Mouse (Mus musculus): Measurements from ENCODE around the gene Shisa8. TPM values are rescaled to one million over a fixed set of nuclear protein-coding genes. Genes with fewer than 3 reads are reported as not detected.

Shisa8 gene
- polyA plus RNA-seq (2012) = not detected in 2 replicates

GRCm38 (mm10) chr15:82212752-82213063 lies at the start of gene Shisa8:
Gene Shisa8 (minus strand): TSS chr15:82212815.
- no peak for TF ChIP-seq GATA1 (IDR thresholded peaks at IDR 0.05; ENCODE audit: low read length)

GRCm38 (mm10) chr15:82259510-82259909 lies 46.9 kb upstream of the Shisa8 start:
- TF ChIP-seq GATA1 (IDR thresholded peaks at IDR 0.05; ENCODE audit: low read length) = no peak

DNA sequence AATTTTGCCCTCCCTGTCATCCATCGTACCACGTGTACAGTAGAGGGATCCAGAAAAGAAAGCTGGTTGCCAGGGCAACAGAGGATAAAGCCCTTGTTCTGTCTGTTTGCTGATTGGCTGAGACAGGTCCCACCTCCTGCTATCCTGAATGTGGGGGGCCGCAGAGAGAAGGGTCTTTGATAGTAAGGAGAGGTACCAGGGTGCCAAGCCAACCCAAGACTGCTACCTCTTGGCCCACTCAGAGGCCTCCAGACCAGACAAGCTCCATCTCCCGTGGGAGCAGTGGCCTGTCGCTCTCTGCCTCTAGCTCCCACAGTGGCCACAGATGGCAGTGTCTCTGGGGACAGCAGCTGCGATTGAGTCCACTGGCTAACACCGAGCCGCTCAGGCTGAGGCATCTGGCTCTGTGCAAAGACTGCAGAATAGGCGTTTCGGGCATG lies 43.3 kb upstream of the Shisa8 start:
- no peak for TF ChIP-seq GATA1 (IDR thresholded peaks at IDR 0.05; ENCODE audit: low read length)

- TF ChIP-seq GATA1 (IDR thresholded peaks at IDR 0.05; ENCODE audit: low read length) = no peak
Observed at GRCm38 (mm10) chr15:82255248-82255647, 42.6 kb upstream of the Shisa8 start.

- no peak for TF ChIP-seq GATA1 (IDR thresholded peaks at IDR 0.05; ENCODE audit: low read length)
Observed at GRCm38 (mm10) chr15:82252097-82252496, 39.5 kb upstream of the Shisa8 start, which contains the start of gene 1500009C09Rik. Gene 1500009C09Rik (plus strand): TSS chr15:82252397.

DNA sequence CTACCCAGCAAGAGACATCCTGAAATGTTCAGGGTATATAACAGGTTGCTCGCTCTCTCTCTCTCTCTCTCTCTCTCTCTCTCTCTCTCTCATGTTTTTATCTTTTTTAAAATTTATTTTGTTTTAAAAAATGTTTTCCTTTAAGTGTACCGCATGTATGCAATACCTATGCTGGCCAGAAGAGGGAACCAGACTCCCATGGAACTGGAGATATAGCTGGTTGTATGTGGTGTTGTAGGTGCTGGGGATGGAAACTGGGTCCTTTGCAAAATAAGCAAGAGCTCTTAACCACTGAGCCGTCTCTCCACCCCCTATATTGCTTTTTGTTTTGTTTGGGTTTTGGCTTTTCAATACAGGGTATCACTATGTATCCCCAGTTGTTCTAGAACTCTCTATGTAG lies 39.0 kb upstream of the Shisa8 start:
- no peak for TF ChIP-seq GATA1 (IDR thresholded peaks at IDR 0.05; ENCODE audit: low read length)

DNA sequence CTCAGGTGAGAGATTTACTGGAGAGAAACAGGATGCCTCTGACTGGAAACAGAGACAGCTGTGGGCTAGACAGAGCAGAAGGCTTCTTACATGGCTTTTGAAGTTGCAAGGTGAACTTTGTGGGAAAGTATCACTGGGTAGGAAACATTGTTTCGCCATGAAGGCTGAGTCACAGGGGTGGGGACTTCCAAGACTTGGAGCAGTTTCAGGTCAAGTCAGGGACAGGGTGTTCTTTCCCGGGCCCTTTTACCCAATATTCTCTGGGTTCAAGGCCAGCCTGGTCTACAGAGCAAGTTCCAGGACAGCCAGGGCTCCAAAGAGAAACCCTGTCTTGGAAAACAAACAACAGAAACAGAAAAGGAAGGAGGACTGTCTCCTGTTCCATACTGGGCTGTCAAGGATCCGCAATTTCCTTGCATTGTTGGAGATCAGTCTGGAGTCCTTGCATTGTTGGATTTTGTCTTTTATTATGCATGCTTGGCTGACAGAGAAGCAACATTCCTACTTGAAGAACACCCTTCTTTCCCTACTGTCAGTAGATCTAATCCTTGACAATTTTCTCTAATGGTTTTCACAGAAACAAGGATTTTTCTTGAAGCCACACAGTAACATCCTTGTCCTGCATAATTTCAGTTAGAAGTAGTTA lies 34.6 kb upstream of the Shisa8 start:
- no peak for TF ChIP-seq GATA1 (IDR thresholded peaks at IDR 0.05; ENCODE audit: low read length)

- TF ChIP-seq GATA1 (IDR thresholded peaks at IDR 0.05; ENCODE audit: low read length) = no peak
Observed at GRCm38 (mm10) chr15:82244115-82244804, 31.6 kb upstream of the Shisa8 start, which contains the start of gene Cenpm. Gene Cenpm (minus strand): TSS chr15:82244748.

GRCm38 (mm10) chr15:82243742-82244114 lies 31.1 kb upstream of the Shisa8 start:
- TF ChIP-seq GATA1 (IDR thresholded peaks at IDR 0.05; ENCODE audit: low read length) = no peak

GRCm38 (mm10) chr15:82243311-82243710 lies 30.7 kb upstream of the Shisa8 start:
- no peak for TF ChIP-seq GATA1 (IDR thresholded peaks at IDR 0.05; ENCODE audit: low read length)

GRCm38 (mm10) chr15:82236565-82236964 lies 23.9 kb upstream of the Shisa8 start:
- TF ChIP-seq GATA1 (IDR thresholded peaks at IDR 0.05; ENCODE audit: low read length) = no peak

GRCm38 (mm10) chr15:82235661-82236060 lies 23.0 kb upstream of the Shisa8 start:
- no peak for TF ChIP-seq GATA1 (IDR thresholded peaks at IDR 0.05; ENCODE audit: low read length)

GRCm38 (mm10) chr15:82232651-82233050 lies 20.0 kb upstream of the Shisa8 start:
- TF ChIP-seq GATA1 (IDR thresholded peaks at IDR 0.05; ENCODE audit: low read length) = no peak

- TF ChIP-seq GATA1 (IDR thresholded peaks at IDR 0.05; ENCODE audit: low read length) = no peak
Observed at GRCm38 (mm10) chr15:82231591-82232378, 19.2 kb upstream of the Shisa8 start.

GRCm38 (mm10) chr15:82231100-82231499 lies 18.5 kb upstream of the Shisa8 start:
- no peak for TF ChIP-seq GATA1 (IDR thresholded peaks at IDR 0.05; ENCODE audit: low read length)

- no peak for TF ChIP-seq GATA1 (IDR thresholded peaks at IDR 0.05; ENCODE audit: low read length)
Observed at GRCm38 (mm10) chr15:82230098-82230611, 17.5 kb upstream of the Shisa8 start.
